Mouse (Mus musculus): ENCODE measurements around the gene Olfr133.

DNA sequence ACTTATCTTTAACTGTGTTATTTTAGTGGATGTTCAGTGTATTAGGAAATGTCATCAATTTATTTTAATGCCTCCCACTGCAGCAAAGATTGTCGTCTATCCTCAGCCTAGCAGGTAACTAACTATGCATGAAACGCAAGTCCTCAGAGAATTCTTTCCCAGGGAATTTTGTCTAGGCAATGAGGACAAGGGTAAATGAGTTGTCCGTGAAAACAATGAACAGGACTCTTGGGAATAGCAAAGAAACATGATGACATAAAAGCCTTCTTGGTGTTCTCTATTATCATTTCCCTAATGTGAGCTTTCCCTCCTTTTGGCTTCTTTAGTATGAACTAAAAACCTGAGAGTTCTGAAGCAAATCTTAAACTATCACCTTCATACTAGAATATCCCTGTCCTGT, 26.0 kb downstream of the Olfr133 start, which contains the start of gene Olfr134:
- TF ChIP-seq USF1 (IDR thresholded peaks at IDR 0.05; ENCODE audit: low read depth) = no peak
- no peak for TF ChIP-seq CTCF (IDR thresholded peaks at IDR 0.05; ENCODE audit: control insufficient read depth, insufficient read depth, insufficient read length)
- TF ChIP-seq MAX (IDR thresholded peaks at IDR 0.05) = no peak
- TF ChIP-seq CEBPB (IDR thresholded peaks at IDR 0.05; ENCODE audit: low read depth) = no peak
- no peak for TF ChIP-seq MYOD1 (IDR thresholded peaks at IDR 0.05; ENCODE audit: control insufficient read depth, insufficient read length, low read depth)
- TF ChIP-seq MYOG (IDR thresholded peaks at IDR 0.05; ENCODE audit: control insufficient read depth, extremely low read depth, insufficient read length) = no peak
- TF ChIP-seq FOSL1 (IDR thresholded peaks at IDR 0.05; ENCODE audit: insufficient read depth, low read length, poor library complexity, severe bottlenecking) = no peak
